Mouse (Mus musculus): ENCODE results near the gene Rcn1. TPM values are rescaled to one million over a fixed set of nuclear protein-coding genes. Genes with fewer than 3 reads are reported as not detected.

Gene Rcn1
- polyA plus RNA-seq, 1 experiment from 2014 or later: 29.5 TPM

DNA sequence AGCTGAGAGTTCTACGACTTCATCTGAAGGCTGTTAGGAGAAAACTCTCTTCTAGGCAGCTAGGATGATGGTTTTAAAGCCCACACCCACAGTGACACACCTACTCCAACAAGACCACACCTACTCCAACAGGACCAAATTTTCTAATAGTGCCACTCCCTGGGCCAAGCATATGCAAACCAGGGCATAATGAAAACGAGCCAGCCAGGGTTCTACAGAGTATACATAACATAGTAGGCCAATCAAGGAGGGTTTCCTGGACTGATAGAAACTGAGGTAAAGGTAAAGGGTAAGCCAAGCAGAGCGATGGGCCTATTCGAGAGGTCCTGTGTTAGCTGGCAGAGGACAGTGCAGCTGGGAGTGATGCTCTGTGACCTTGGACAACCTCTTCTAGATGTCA lies 1.4 kb upstream of the Rcn1 start:
- no peak for TF ChIP-seq CTCF (IDR thresholded peaks at IDR 0.05; ENCODE audit: low read depth)
- 89% methylated on average over 4 of the region's 4 CpGs for WGBS
- H3K36me3 ChIP-seq (ENCODE audit: control insufficient read depth, insufficient read depth): no peaks in the 10 kb centered on the region
- H3K9ac ChIP-seq (ENCODE audit: low read depth, low read length): no peak overlapping the region
- H3K27me3 ChIP-seq (replicated peaks; ENCODE audit: control insufficient read depth, insufficient read depth, low read length): no peaks in the 10 kb centered on the region; the same call in 1 of the 2 replicates
- no peak overlapping the region for H3K4me2 ChIP-seq (replicated peaks; ENCODE audit: low read depth)
- H3K27ac ChIP-seq (ENCODE audit: low read depth, low read length): no peak overlapping the region
- H3K4me1 ChIP-seq (replicated peaks; ENCODE audit: control insufficient read depth, insufficient read depth, low read length): peaks cover 9% of the 10 kb centered on the region; the same call in 1 of the 2 replicates
- ATAC-seq: no peak
- H3K9me3 ChIP-seq (ENCODE audit: control insufficient read depth): no peaks in the 10 kb centered on the region
- no peak overlapping the region for H3K4me3 ChIP-seq (ENCODE audit: low read depth, low read length)

DNA sequence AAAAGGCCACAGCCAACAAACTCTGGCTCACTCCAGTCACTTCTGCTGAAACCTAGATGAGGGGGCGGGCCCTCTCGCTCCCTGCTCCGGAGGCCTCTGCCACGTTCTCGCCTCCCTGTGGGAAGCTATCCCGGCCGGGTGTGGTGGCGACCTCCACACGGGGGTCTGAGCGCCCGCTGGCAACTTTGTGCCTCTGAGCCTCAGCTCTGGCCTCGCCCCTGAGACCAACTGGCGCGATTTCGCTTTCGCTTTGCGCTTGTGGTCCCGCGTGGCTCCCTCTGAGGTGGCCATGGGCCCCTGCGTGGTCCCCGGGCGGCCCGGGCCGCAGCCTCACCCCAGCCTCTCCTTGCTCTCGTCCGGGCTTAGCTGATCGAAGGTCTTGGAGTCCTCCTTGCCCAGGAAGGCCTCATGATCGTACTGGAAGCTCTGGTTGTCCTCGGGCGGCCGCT lies 459 bp downstream of the Rcn1 start:
- peak; percentile 52 for ATAC-seq
- Histone ChIP-seq H3K9ac (ENCODE audit: low read depth, low read length) (peak overlapping the region; percentile 74), H3K4me2 (replicated peaks; ENCODE audit: low read depth) (peak overlapping the region; percentile 97), H3K27ac (ENCODE audit: low read depth, low read length) (peak overlapping the region; percentile 90), H3K4me1 (replicated peaks; ENCODE audit: control insufficient read depth, insufficient read depth, low read length) (peaks cover 9% of the 10 kb centered on the region; the same call in 1 of the 2 replicates), H3K9me3 (ENCODE audit: control insufficient read depth) (no peaks in the 10 kb centered on the region), H3K36me3 (ENCODE audit: control insufficient read depth, insufficient read depth) (no peaks in the 10 kb centered on the region), H3K27me3 (replicated peaks; ENCODE audit: control insufficient read depth, insufficient read depth, low read length) (no peaks in the 10 kb centered on the region; the same call in 1 of the 2 replicates), H3K4me3 (ENCODE audit: low read depth, low read length) (peak overlapping the region; percentile 79)
- TF ChIP-seq CTCF (IDR thresholded peaks at IDR 0.05; ENCODE audit: low read depth): no peak; the same call in 1 of the 2 replicates
- under 1% methylated on average over 31 of the region's 31 CpGs for WGBS

DNA sequence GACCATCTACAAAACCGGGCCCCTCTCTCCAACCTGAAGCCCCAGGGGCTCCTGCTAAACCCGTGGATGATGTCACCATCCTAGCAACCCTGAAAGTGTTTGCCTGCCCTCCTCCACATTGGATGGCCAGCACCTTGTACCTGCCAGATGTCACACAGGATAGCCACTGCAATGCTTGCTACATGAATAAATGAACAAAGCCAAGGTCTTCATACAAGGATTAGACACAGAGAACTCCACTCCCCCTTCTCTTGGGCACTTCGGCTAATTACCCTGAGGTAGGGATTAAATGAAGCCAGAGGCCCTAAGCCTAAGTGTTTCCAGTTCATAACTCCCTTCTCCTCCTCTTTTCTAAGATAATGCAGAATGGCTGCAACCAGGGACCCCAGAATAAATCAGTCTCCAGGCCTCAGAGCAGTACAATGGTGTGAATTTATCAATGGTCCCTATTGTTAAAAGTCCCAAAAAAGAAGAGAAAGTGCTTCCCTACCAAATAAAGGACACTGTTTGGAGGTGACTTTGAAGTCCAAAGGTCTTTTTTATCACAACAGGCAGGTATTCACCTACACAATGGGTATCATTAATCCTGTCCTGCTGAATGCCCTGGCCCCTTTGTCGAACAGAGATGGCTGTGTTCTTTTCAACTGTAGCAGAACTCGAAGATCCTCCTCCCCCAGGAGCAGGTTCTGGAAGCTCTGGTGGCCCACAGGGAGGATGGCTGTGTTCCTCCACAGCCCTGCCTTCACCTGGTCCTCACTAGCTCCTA lies 1.5 kb downstream of the Rcn1 start:
- TF ChIP-seq CTCF (IDR thresholded peaks at IDR 0.05; ENCODE audit: low read depth): no peak
- peaks cover 9% of the 10 kb centered on the region; the same call in 1 of the 2 replicates for H3K4me1 ChIP-seq (replicated peaks; ENCODE audit: control insufficient read depth, insufficient read depth, low read length)
- WGBS: 39% methylated on average over 5 of the region's 5 CpGs
- peak overlapping the region; percentile 97 for H3K4me2 ChIP-seq (replicated peaks; ENCODE audit: low read depth)
- H3K4me3 ChIP-seq (ENCODE audit: low read depth, low read length): peak overlapping the region; percentile 79
- H3K9me3 ChIP-seq (ENCODE audit: control insufficient read depth): no peaks in the 10 kb centered on the region
- no peaks in the 10 kb centered on the region; the same call in 1 of the 2 replicates for H3K27me3 ChIP-seq (replicated peaks; ENCODE audit: control insufficient read depth, insufficient read depth, low read length)
- H3K27ac ChIP-seq (ENCODE audit: low read depth, low read length): no peak overlapping the region
- H3K36me3 ChIP-seq (ENCODE audit: control insufficient read depth, insufficient read depth): no peaks in the 10 kb centered on the region
- 0 out of 2 replicates have a peak overlapping the region, but pooled peaks have one; percentile 74 for H3K9ac ChIP-seq (ENCODE audit: low read depth, low read length)
- no peak for ATAC-seq

DNA sequence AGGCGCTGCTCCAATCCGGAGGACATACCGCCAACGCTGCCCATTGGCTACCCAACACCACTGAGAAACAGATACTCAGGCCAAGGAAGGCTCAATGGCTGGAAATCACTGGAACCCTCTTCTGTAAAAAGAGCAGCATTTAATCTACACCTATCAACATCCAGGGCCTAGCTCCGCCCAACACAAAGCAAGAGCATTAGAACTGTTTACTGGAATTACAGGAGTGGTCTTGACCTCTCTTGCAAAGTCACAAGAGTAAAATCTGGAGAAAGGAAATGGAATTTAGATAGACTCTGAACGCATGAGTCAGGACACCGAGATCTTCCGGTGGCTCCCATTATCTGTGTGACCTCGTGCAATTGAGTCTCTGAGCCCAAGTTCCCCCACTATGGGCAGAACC lies 3.1 kb downstream of the Rcn1 start:
- no peak overlapping the region for H3K9ac ChIP-seq (ENCODE audit: low read depth, low read length)
- 74% methylated on average over 9 of the region's 9 CpGs for WGBS
- no peak for TF ChIP-seq CTCF (IDR thresholded peaks at IDR 0.05; ENCODE audit: low read depth)
- ATAC-seq: no peak
- no peak overlapping the region for H3K27ac ChIP-seq (ENCODE audit: low read depth, low read length)
- no peak overlapping the region for H3K4me3 ChIP-seq (ENCODE audit: low read depth, low read length)
- no peaks in the 10 kb centered on the region for H3K9me3 ChIP-seq (ENCODE audit: control insufficient read depth)
- no peak overlapping the region for H3K4me2 ChIP-seq (replicated peaks; ENCODE audit: low read depth)
- no peaks in the 10 kb centered on the region; the same call in 1 of the 2 replicates for H3K36me3 ChIP-seq (ENCODE audit: control insufficient read depth, insufficient read depth)
- H3K27me3 ChIP-seq (replicated peaks; ENCODE audit: control insufficient read depth, insufficient read depth, low read length): no peaks in the 10 kb centered on the region
- H3K4me1 ChIP-seq (replicated peaks; ENCODE audit: control insufficient read depth, insufficient read depth, low read length): peaks cover 9% of the 10 kb centered on the region; the same call in 1 of the 2 replicates

DNA sequence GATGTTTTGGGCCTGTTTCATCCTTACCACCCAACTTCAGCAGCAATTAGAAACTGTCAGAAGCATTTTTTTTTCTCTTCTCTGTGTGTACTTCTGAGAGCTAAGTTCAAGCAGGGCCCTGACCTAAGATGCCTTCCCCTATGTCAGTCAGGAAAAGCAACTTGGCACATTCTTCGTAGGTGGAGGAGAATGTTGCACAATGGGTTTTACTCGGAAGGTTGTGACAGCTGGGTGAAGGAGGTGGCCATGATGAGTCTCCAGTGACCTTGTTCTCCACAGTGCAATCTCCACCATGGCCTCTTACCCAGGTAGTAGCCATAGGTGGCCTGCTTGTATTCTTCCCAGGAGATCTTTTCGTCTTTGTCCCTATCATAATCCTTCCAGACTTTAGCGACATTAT lies 4.7 kb downstream of the Rcn1 start:
- TF ChIP-seq CTCF (IDR thresholded peaks at IDR 0.05; ENCODE audit: low read depth): no peak
- 75% methylated on average over 4 of the region's 4 CpGs for WGBS
- no peak for ATAC-seq
- Histone ChIP-seq H3K4me2 (replicated peaks; ENCODE audit: low read depth) (no peak overlapping the region), H3K36me3 (ENCODE audit: control insufficient read depth, insufficient read depth) (peaks cover 1% of the 10 kb centered on the region; the same call in 1 of the 2 replicates), H3K9ac (ENCODE audit: low read depth, low read length) (no peak overlapping the region), H3K27ac (ENCODE audit: low read depth, low read length) (no peak overlapping the region), H3K27me3 (replicated peaks; ENCODE audit: control insufficient read depth, insufficient read depth, low read length) (no peaks in the 10 kb centered on the region), H3K9me3 (ENCODE audit: control insufficient read depth) (no peaks in the 10 kb centered on the region), H3K4me3 (ENCODE audit: low read depth, low read length) (no peak overlapping the region), H3K4me1 (replicated peaks; ENCODE audit: control insufficient read depth, insufficient read depth, low read length) (peaks cover 9% of the 10 kb centered on the region; the same call in 1 of the 2 replicates)

DNA sequence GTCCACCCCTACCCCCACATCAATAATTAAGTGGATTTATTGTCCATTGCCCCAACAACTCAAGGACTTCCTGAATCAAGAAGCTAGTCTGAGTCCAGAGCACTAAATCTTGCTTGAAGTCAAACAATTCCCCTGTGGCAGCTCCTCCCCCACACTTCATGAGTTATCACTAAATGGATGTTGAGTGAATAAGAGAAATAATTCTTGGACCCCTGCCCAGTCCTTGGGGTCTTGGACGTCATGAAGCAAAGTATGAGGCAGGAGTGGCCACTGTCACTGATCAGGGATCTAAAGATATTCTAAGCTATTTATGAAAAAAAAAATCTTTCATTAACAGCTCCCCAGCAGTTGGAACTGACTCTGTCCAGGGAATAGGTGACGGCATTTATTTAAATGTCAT lies 6.6 kb downstream of the Rcn1 start:
- peaks cover 13% of the 10 kb centered on the region for H3K36me3 ChIP-seq (ENCODE audit: control insufficient read depth, insufficient read depth)
- ATAC-seq: no peak
- H3K27me3 ChIP-seq (replicated peaks; ENCODE audit: control insufficient read depth, insufficient read depth, low read length): no peaks in the 10 kb centered on the region
- no peak overlapping the region for H3K4me3 ChIP-seq (ENCODE audit: low read depth, low read length)
- no peaks in the 10 kb centered on the region for H3K9me3 ChIP-seq (ENCODE audit: control insufficient read depth)
- H3K4me2 ChIP-seq (replicated peaks; ENCODE audit: low read depth): no peak overlapping the region
- no peak for TF ChIP-seq CTCF (IDR thresholded peaks at IDR 0.05; ENCODE audit: low read depth)
- H3K9ac ChIP-seq (ENCODE audit: low read depth, low read length): no peak overlapping the region
- H3K27ac ChIP-seq (ENCODE audit: low read depth, low read length): no peak overlapping the region
- H3K4me1 ChIP-seq (replicated peaks; ENCODE audit: control insufficient read depth, insufficient read depth, low read length): peaks cover 6% of the 10 kb centered on the region; the same call in 1 of the 2 replicates
- 55% methylated on average over 2 of the region's 2 CpGs for WGBS

Data from intestine, postnatal 0 days (tissue).